Mouse (Mus musculus) testis, adult 2 months (tissue): ENCODE results near the gene Gm26657. TPM values are rescaled to one million over a fixed set of nuclear protein-coding genes. Genes with fewer than 3 reads are reported as not detected.

Source experiments
- H3K27ac ChIP-seq: fragments of 200-500 bp; 2 replicates; pipeline ENCODE4 v1.5.1; 2012; ENCODE audit warnings: low read depth, low read length; ENCODE audit not compliant: control insufficient read depth, insufficient read depth
- H3K27me3 ChIP-seq: fragments of 200-500 bp; 2 replicates; pipeline ENCODE4 v1.6.1; 2012; ENCODE audit warnings: mild to moderate bottlenecking, low read length, moderate library complexity; ENCODE audit not compliant: control insufficient read depth, insufficient read depth
- H3K36me3 ChIP-seq: fragments of 200-500 bp; 2 replicates; pipeline ENCODE4 v1.6.1; 2012; ENCODE audit warnings: mild to moderate bottlenecking, low read length; ENCODE audit not compliant: control insufficient read depth, insufficient read depth
- H3K4me1 ChIP-seq: fragments of 200-500 bp; 2 replicates; pipeline ENCODE4 v1.6.1; 2012; ENCODE audit warnings: low read length; ENCODE audit not compliant: control insufficient read depth, insufficient read depth
- H3K4me3 ChIP-seq: fragments of 200-500 bp; 2 replicates; pipeline ENCODE4 v1.5.1; 2012; ENCODE audit warnings: low read depth, mild to moderate bottlenecking, low read length, moderate library complexity, mixed read lengths; ENCODE audit not compliant: control insufficient read depth
- CTCF ChIP-seq: fragments of 200-500 bp; IDR thresholded peaks from 2 replicates; pipeline ENCODE4 v1.5.1; 2012; ENCODE audit warnings: low read depth, mild to moderate bottlenecking, inconsistent platforms, low read length, moderate library complexity; ENCODE audit not compliant: control insufficient read depth, insufficient read depth, insufficient replicate concordance
- POLR2A ChIP-seq: fragments of 200-500 bp; IDR thresholded peaks from 2 replicates; pipeline ENCODE4 v1.6.1; 2012; ENCODE audit warnings: low read depth, mild to moderate bottlenecking, inconsistent platforms, low read length, moderate library complexity; ENCODE audit not compliant: control insufficient read depth
- polyA plus RNA-seq: library from polyadenylated mRNA; depleted of rRNA; stranded (reverse); fragments of >200 nt; gene quantifications from 2 replicates; pipeline ENCODE4 v1.2.3, GENCODE M21; 2012

The Gm26657 gene
- polyA plus RNA-seq, 1 experiment, result 2.4 TPM

GRCm38 (mm10) chr4:56718573-56719442, 21.1 kb upstream of the Gm26657 start:
- TF ChIP-seq CTCF, result no peak
- TF ChIP-seq POLR2A, result no peak

GRCm38 (mm10) chr4:56719456-56719855, 20.4 kb upstream of the Gm26657 start:
- H3K36me3 ChIP-seq, result no peaks in the 10 kb centered on the region
- no peaks in the 10 kb centered on the region for H3K27me3 ChIP-seq
- no peak overlapping the region for H3K4me3 ChIP-seq
- H3K4me1 ChIP-seq, result no peaks in the 10 kb centered on the region
- no peak overlapping the region for H3K27ac ChIP-seq
- no peak for TF ChIP-seq CTCF
- no peak for TF ChIP-seq POLR2A

More at GRCm38 (mm10) chr4:56718573-56719442, 21.1 kb upstream of the Gm26657 start:
- H3K4me3 ChIP-seq, result no peak overlapping the region
- H3K27ac ChIP-seq, result no peak overlapping the region
- no peaks in the 10 kb centered on the region for H3K36me3 ChIP-seq
- no peaks in the 10 kb centered on the region for H3K27me3 ChIP-seq
- H3K4me1 ChIP-seq, result no peaks in the 10 kb centered on the region

GRCm38 (mm10) chr4:56720403-56720802, 19.5 kb upstream of the Gm26657 start:
- H3K36me3 ChIP-seq, result no peaks in the 10 kb centered on the region
- H3K4me3 ChIP-seq, result no peak overlapping the region
- H3K27me3 ChIP-seq, result no peaks in the 10 kb centered on the region
- H3K27ac ChIP-seq, result no peak overlapping the region
- TF ChIP-seq POLR2A, result no peak
- no peak for TF ChIP-seq CTCF
- H3K4me1 ChIP-seq, result no peaks in the 10 kb centered on the region

GRCm38 (mm10) chr4:56721469-56721868, 18.4 kb upstream of the Gm26657 start:
- TF ChIP-seq CTCF (0 out of 2 replicates have a peak, but pooled peaks have one; percentile 16), POLR2A (no peak)
- no peaks in the 10 kb centered on the region for H3K36me3 ChIP-seq
- H3K4me1 ChIP-seq, result no peaks in the 10 kb centered on the region
- no peak overlapping the region for H3K4me3 ChIP-seq
- no peak overlapping the region for H3K27ac ChIP-seq
- no peaks in the 10 kb centered on the region for H3K27me3 ChIP-seq

GRCm38 (mm10) chr4:56722346-56722745, 17.5 kb upstream of the Gm26657 start:
- no peak overlapping the region for H3K4me3 ChIP-seq
- H3K27me3 ChIP-seq, result no peaks in the 10 kb centered on the region
- no peak overlapping the region for H3K27ac ChIP-seq
- no peaks in the 10 kb centered on the region for H3K4me1 ChIP-seq
- TF ChIP-seq POLR2A, result no peak
- no peak for TF ChIP-seq CTCF
- H3K36me3 ChIP-seq, result no peaks in the 10 kb centered on the region

- H3K27me3 ChIP-seq, result no peaks in the 10 kb centered on the region
- H3K36me3 ChIP-seq, result no peaks in the 10 kb centered on the region
- no peak overlapping the region for H3K4me3 ChIP-seq
- no peak overlapping the region for H3K27ac ChIP-seq
- no peaks in the 10 kb centered on the region for H3K4me1 ChIP-seq
- no peak for TF ChIP-seq CTCF
- TF ChIP-seq POLR2A, result no peak
Observed at GRCm38 (mm10) chr4:56723237-56723636, 16.6 kb upstream of the Gm26657 start.

- TF ChIP-seq POLR2A (no peak), CTCF (peak; percentile 50; the same call in 1 of the 2 replicates)
Observed at GRCm38 (mm10) chr4:56725839-56726238, 14.0 kb upstream of the Gm26657 start.

GRCm38 (mm10) chr4:56740611-56741010, 741 bp downstream of the Gm26657 start:
- Histone ChIP-seq H3K27me3 (no peaks in the 10 kb centered on the region), H3K4me3 (peak overlapping the region; percentile 96), H3K27ac (peak overlapping the region; percentile 87), H3K4me1 (peaks cover 10% of the 10 kb centered on the region), H3K36me3 (no peaks in the 10 kb centered on the region)
- TF ChIP-seq POLR2A (peak; percentile 24; the same call in 1 of the 2 replicates), CTCF (no peak)

More at GRCm38 (mm10) chr4:56725839-56726238, 14.0 kb upstream of the Gm26657 start:
- H3K27me3 ChIP-seq, result no peaks in the 10 kb centered on the region
- no peak overlapping the region for H3K4me3 ChIP-seq
- H3K4me1 ChIP-seq, result no peaks in the 10 kb centered on the region
- H3K27ac ChIP-seq, result no peak overlapping the region
- no peaks in the 10 kb centered on the region for H3K36me3 ChIP-seq
